Mouse (Mus musculus): Measurements from ENCODE around the gene Nid1. TPM values are rescaled to one million over a fixed set of nuclear protein-coding genes. Genes with fewer than 3 reads are reported as not detected.

Nid1 gene
- total and polyA plus RNA-seq, 2 experiments: 9.0 to 10.4 TPM

GRCm38 (mm10) chr13:13505063-13505462 is 67.7 kb downstream of the Nid1 start:
- Histone ChIP-seq H3K9ac (ENCODE audit: low read depth, low read length) (no peak overlapping the region), H3K79me2 (ENCODE audit: control insufficient read depth, insufficient read depth, low read length) (no peaks in the 10 kb centered on the region), H3K36me3 (ENCODE audit: control insufficient read depth, insufficient read depth, low read length) (no peaks in the 10 kb centered on the region), H3K4me1 (ENCODE audit: control insufficient read depth, insufficient read depth, low read length) (peaks cover 3% of the 10 kb centered on the region), H3K4me3 (ENCODE audit: insufficient read depth, low read depth, low read length) (no peak overlapping the region), H3K27ac (replicated peaks; ENCODE audit: insufficient read depth, low read depth, low read length) (no peak overlapping the region), H3K27me3 (ENCODE audit: control insufficient read depth, insufficient read depth, low read length) (no peaks in the 10 kb centered on the region)
- 92% methylated on average over 5 of the region's 5 CpGs for WGBS
- no peak for TF ChIP-seq CTCF (IDR thresholded peaks at IDR 0.05; ENCODE audit: low read depth, low read length)
- no peak for TF ChIP-seq POLR2A (IDR thresholded peaks at IDR 0.05; ENCODE audit: extremely low read depth, insufficient read depth, low read length)
- no peak for DNase-seq (ENCODE audit: extremely low read depth, low read depth, low spot score)

- no peaks in the 10 kb centered on the region for H3K27me3 ChIP-seq (ENCODE audit: control insufficient read depth, insufficient read depth, low read length)
- H3K9ac ChIP-seq (ENCODE audit: low read depth, low read length): no peak overlapping the region
- no peak for TF ChIP-seq POLR2A (IDR thresholded peaks at IDR 0.05; ENCODE audit: extremely low read depth, insufficient read depth, low read length)
- no peak for TF ChIP-seq CTCF (IDR thresholded peaks at IDR 0.05; ENCODE audit: low read depth, low read length)
- DNase-seq (ENCODE audit: extremely low read depth, low read depth, low spot score): peak; percentile 88
- H3K4me3 ChIP-seq (ENCODE audit: insufficient read depth, low read depth, low read length): no peak overlapping the region
- 53% methylated on average over 5 of the region's 5 CpGs for WGBS
- no peak overlapping the region for H3K27ac ChIP-seq (replicated peaks; ENCODE audit: insufficient read depth, low read depth, low read length)
- H3K79me2 ChIP-seq (ENCODE audit: control insufficient read depth, insufficient read depth, low read length): no peaks in the 10 kb centered on the region
- peaks cover 3% of the 10 kb centered on the region for H3K4me1 ChIP-seq (ENCODE audit: control insufficient read depth, insufficient read depth, low read length)
- H3K36me3 ChIP-seq (ENCODE audit: control insufficient read depth, insufficient read depth, low read length): no peaks in the 10 kb centered on the region
These were observed 69.2 kb downstream of the Nid1 start for GRCm38 (mm10) chr13:13506556-13506955.

GRCm38 (mm10) chr13:13514861-13515260 is 77.5 kb downstream of the Nid1 start:
- H3K4me1 ChIP-seq (ENCODE audit: control insufficient read depth, insufficient read depth, low read length): no peaks in the 10 kb centered on the region
- no peak overlapping the region for H3K9ac ChIP-seq (ENCODE audit: low read depth, low read length)
- DNase-seq (ENCODE audit: extremely low read depth, low read depth, low spot score): no peak
- no peaks in the 10 kb centered on the region for H3K36me3 ChIP-seq (ENCODE audit: control insufficient read depth, insufficient read depth, low read length)
- no peaks in the 10 kb centered on the region for H3K79me2 ChIP-seq (ENCODE audit: control insufficient read depth, insufficient read depth, low read length)
- H3K27ac ChIP-seq (replicated peaks; ENCODE audit: insufficient read depth, low read depth, low read length): no peak overlapping the region
- no peak for TF ChIP-seq POLR2A (IDR thresholded peaks at IDR 0.05; ENCODE audit: extremely low read depth, insufficient read depth, low read length)
- H3K27me3 ChIP-seq (ENCODE audit: control insufficient read depth, insufficient read depth, low read length): no peaks in the 10 kb centered on the region
- no peak overlapping the region for H3K4me3 ChIP-seq (ENCODE audit: insufficient read depth, low read depth, low read length)
- 74% methylated on average over 4 of the region's 4 CpGs for WGBS

- TF ChIP-seq POLR2A (IDR thresholded peaks at IDR 0.05; ENCODE audit: extremely low read depth, insufficient read depth, low read length) (no peak), CTCF (IDR thresholded peaks at IDR 0.05; ENCODE audit: low read depth, low read length) (peak; percentile 84)
These were observed 79.2 kb downstream of the Nid1 start for GRCm38 (mm10) chr13:13516376-13517225.

GRCm38 (mm10) chr13:13518114-13518513 is 80.8 kb downstream of the Nid1 start:
- WGBS: 86% methylated on average over 7 of the region's 7 CpGs
- TF ChIP-seq CTCF (IDR thresholded peaks at IDR 0.05; ENCODE audit: low read depth, low read length) (no peak), POLR2A (IDR thresholded peaks at IDR 0.05; ENCODE audit: extremely low read depth, insufficient read depth, low read length) (no peak)

More at GRCm38 (mm10) chr13:13516376-13517225, 79.2 kb downstream of the Nid1 start:
- no peaks in the 10 kb centered on the region for H3K36me3 ChIP-seq (ENCODE audit: control insufficient read depth, insufficient read depth, low read length)
- no peak overlapping the region for H3K9ac ChIP-seq (ENCODE audit: low read depth, low read length)
- H3K27me3 ChIP-seq (ENCODE audit: control insufficient read depth, insufficient read depth, low read length): no peaks in the 10 kb centered on the region
- no peaks in the 10 kb centered on the region for H3K79me2 ChIP-seq (ENCODE audit: control insufficient read depth, insufficient read depth, low read length)
- 22% methylated on average over 17 of the region's 17 CpGs for WGBS
- no peak overlapping the region for H3K4me3 ChIP-seq (ENCODE audit: insufficient read depth, low read depth, low read length)
- no peak overlapping the region for H3K27ac ChIP-seq (replicated peaks; ENCODE audit: insufficient read depth, low read depth, low read length)
- peak; percentile 76 for DNase-seq (ENCODE audit: extremely low read depth, low read depth, low spot score)
- no peaks in the 10 kb centered on the region for H3K4me1 ChIP-seq (ENCODE audit: control insufficient read depth, insufficient read depth, low read length)

GRCm38 (mm10) chr13:13520436-13520835 is 83.1 kb downstream of the Nid1 start:
- no peaks in the 10 kb centered on the region for H3K4me1 ChIP-seq (ENCODE audit: control insufficient read depth, insufficient read depth, low read length)
- no peak overlapping the region for H3K9ac ChIP-seq (ENCODE audit: low read depth, low read length)
- no peak overlapping the region for H3K27ac ChIP-seq (replicated peaks; ENCODE audit: insufficient read depth, low read depth, low read length)
- H3K27me3 ChIP-seq (ENCODE audit: control insufficient read depth, insufficient read depth, low read length): no peaks in the 10 kb centered on the region
- WGBS: 94% methylated on average over 5 of the region's 5 CpGs
- no peaks in the 10 kb centered on the region for H3K36me3 ChIP-seq (ENCODE audit: control insufficient read depth, insufficient read depth, low read length)
- TF ChIP-seq POLR2A (IDR thresholded peaks at IDR 0.05; ENCODE audit: extremely low read depth, insufficient read depth, low read length): no peak
- no peak for TF ChIP-seq CTCF (IDR thresholded peaks at IDR 0.05; ENCODE audit: low read depth, low read length)
- no peak for DNase-seq (ENCODE audit: extremely low read depth, low read depth, low spot score)
- H3K79me2 ChIP-seq (ENCODE audit: control insufficient read depth, insufficient read depth, low read length): no peaks in the 10 kb centered on the region
- H3K4me3 ChIP-seq (ENCODE audit: insufficient read depth, low read depth, low read length): no peak overlapping the region

More at GRCm38 (mm10) chr13:13518114-13518513, 80.8 kb downstream of the Nid1 start:
- no peaks in the 10 kb centered on the region for H3K4me1 ChIP-seq (ENCODE audit: control insufficient read depth, insufficient read depth, low read length)
- H3K4me3 ChIP-seq (ENCODE audit: insufficient read depth, low read depth, low read length): no peak overlapping the region
- no peaks in the 10 kb centered on the region for H3K27me3 ChIP-seq (ENCODE audit: control insufficient read depth, insufficient read depth, low read length)
- H3K9ac ChIP-seq (ENCODE audit: low read depth, low read length): no peak overlapping the region
- no peaks in the 10 kb centered on the region for H3K79me2 ChIP-seq (ENCODE audit: control insufficient read depth, insufficient read depth, low read length)
- no peak overlapping the region for H3K27ac ChIP-seq (replicated peaks; ENCODE audit: insufficient read depth, low read depth, low read length)
- DNase-seq (ENCODE audit: extremely low read depth, low read depth, low spot score): no peak
- H3K36me3 ChIP-seq (ENCODE audit: control insufficient read depth, insufficient read depth, low read length): no peaks in the 10 kb centered on the region
